Mouse (Mus musculus): ENCODE data around the gene A430005L14Rik.
"Not testable (repeated sequence)": the region's sequence is repeated elsewhere in the genome, so short reads cannot be mapped to it uniquely, and the experiment has no call there.

The A430005L14Rik gene

DNA sequence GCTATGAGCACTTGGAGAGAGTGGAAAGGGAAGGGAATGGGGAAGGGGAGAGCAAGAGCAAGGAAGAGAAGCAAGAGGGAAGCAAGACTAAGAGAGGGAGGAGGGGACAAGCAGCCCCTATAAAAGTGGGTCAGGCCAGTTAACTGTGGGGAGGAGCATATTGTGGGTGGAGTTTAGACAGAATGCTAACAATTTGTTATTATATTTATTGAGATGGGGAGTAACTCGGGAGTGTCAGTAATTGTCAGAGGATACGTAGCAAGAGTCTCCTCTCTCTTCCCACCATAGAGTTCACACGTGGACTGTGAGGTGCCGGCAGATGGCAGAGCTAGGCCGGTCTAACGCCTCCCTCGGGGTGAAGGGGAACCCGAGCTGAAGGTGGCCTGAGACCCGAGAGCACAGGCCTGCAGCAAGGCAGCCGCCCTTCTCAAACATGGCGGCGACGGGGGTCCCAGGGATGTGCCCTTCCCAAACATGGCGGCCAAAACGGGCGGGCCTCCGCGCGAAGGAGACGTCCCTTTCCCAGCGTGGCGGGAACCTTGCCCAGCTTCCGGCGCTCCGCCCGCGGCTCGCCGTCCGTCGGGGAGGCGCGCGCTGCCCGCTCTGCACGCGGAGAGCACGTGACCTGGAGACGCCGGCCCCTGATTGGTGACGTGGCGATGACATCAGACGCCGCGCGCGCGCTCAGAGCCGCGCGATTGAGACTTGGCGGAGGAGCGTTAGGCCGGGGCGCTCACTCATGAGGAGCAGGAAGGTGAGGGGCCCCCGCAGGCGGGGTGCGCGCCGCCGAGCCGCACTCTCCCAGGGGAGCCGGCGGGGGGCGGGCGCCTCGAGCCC lies at the start of gene A430005L14Rik:
TSS of gene A430005L14Rik (plus strand) at position 669 of the 837 bp plus-strand sequence.
- peak; percentile 96 for DNase-seq

- DNase-seq, result no peak
These were observed 49.5 kb upstream of the A430005L14Rik start for GRCm38 (mm10) chr4:153907573-153907972.

DNA sequence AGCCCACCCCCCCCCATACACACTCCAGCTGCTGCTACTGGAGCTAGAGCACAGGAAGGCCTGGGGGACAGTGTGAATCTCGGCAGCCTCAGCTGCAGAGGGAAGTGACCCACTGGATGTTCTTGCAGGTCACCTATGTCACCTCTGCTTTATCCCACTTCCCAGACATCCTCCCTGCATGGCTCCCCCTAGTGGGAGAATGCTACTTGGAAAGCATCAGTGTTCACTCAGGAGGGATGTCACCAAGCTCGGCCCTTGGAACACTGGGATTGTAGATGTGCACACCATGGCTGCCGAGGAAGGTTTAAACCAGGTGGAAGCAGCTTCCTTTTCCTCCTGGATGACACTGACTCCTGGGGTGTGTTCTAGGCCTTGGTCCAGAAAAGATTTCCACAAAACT lies 43.4 kb upstream of the A430005L14Rik start:
- DNase-seq, result no peak

DNA sequence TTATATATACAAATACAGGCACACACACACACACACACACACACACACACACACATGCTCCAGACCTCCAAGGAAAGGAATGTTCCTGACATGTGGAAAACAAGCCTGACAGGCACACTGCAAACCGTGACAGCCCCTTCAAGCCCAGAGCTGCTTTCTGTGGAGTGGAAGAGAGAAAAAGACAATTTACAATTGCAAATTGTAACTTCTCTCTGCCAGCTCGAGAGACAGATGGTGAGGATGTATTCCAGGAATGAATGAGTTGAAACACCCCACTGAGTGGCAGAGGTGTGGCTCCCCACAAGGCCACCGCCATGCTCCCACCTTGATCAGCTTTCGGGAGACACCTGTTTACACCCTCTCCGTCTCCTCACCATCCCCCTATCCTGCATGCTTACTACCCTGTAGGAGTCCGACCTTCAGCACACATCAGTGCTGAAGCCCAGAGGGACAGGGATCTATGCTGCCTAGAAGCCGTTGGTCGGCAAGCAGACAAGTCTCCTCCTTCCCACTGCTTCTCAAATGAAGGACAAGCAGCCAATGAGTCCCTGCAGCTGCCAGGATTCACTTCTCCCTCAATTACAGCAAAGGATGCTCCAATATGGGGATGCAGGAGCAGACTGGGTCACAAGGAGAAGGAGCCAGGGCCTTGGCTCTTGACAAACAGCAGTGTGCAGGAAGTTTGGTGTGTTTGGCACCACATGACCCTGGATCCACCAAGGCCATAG lies 39.1 kb upstream of the A430005L14Rik start:
- DNase-seq, result no peak

DNA sequence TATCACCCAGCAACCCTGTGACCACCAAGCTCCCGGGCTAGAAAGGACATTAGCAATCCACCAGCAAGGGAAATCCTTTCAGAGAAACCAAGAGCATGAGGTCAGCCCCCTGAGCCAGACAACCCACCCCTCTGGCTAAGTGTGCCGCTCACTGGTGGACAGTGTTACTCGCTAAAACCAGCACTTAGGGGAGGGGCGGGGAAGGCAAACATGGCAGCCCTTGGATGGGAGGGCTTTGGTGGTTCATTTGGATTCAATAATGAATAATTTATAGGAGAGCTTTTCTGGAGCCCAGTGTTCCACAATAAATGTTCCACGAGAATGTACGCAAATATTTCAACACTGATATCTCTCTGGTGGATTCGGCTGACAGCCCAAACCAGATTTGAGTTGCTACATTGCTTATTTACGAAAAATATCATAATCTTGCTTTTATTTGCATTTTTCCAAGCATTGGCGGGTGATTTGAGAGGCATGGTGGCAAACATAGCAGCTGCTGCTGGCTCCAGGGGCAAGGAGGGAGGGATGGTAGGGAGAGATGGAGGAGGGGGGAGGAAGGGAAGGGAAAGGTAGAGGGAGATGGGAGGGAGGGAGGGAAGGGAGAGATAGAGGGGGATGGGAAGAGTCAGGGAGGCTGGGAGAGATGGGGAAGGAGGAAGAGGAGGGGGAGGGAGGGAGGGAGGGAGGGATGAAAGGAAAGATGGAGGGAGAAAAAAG lies 36.4 kb upstream of the A430005L14Rik start:
- DNase-seq, result no peak

DNA sequence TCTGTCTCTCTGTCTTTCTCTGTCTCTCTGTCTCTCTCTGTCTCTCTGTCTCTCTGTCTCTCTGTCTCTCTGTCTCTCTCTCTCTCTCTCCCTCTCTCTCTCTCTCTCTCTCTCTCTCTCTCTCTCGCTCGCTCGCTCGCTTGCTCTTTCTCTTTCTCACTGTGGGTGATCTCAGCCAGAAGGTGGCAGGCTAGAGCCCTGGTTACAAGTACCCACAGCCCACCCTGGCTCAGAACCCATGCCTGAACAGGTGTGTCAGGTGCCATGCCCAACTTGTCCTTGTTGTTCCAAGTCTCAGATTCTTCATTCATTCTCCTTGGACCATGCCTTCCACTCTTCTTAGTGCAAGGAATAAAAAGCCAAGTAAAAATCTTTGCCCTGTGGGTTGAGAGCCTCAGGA lies 34.9 kb upstream of the A430005L14Rik start:
- not testable (repeated sequence) for DNase-seq

GRCm38 (mm10) chr4:153928772-153929299 lies 28.2 kb upstream of the A430005L14Rik start:
- DNase-seq, result no peak

DNA sequence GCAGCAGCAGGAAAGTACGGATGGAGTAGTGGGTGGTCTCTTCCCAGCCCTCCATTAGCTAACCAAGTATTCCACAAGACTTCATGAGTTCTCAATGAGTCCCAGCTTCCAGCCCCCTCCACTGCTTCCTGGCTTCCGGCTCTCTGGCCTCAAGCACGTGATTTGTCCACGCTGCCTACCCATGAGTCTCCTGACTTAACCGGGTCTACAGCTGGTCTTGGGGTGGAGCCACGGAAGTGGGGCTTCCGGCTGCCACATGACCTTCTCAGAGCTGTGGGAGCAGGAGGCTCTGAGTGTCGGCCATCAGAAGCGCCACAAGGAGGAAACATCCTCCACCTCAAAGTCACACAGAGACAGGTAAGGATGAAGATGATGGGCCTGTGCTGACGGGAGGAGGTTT lies 27.6 kb upstream of the A430005L14Rik start:
- DNase-seq, result no peak

- DNase-seq, result no peak
These were observed 27.1 kb upstream of the A430005L14Rik start for GRCm38 (mm10) chr4:153929921-153930320.

DNA sequence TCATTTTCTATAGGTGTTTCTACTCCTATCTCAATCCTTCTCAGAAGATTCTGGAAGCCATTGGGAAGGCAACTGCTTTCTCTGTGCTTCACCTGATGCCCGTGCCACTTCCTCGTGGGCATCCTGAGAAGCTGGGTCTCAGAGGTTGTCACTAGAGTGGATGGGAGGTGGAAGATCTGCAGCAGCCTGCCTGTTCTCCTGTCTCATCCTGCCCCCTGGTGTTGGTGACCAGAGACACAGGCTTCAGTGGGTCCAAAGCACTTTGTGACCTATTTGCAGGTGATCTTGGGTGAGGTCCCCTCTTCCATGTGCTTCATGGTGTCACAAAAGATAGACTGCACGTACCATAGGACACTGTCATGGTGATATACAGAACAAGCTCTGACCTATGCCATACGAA lies 13.8 kb upstream of the A430005L14Rik start:
- DNase-seq, result no peak

DNA sequence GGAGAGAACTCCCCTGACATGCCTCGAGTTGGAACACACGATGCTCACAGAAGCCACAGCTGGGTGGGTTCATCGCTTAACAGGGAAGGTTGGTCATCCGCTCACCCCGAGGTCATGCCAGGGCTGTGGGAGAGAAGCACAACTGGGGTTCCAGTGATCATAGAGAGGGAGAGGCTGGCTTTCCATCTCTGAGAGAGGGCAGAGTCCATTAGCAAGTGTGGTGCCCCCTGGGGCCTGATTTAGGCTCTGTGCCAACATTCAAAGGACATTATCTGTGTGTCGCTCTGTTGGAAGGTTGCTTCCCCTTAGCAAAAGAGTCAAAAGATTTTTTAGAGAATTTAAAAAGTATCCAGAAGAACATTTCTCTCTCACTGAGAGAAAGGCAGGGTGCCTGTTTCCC lies 12.8 kb upstream of the A430005L14Rik start:
- DNase-seq, result no peak

DNA sequence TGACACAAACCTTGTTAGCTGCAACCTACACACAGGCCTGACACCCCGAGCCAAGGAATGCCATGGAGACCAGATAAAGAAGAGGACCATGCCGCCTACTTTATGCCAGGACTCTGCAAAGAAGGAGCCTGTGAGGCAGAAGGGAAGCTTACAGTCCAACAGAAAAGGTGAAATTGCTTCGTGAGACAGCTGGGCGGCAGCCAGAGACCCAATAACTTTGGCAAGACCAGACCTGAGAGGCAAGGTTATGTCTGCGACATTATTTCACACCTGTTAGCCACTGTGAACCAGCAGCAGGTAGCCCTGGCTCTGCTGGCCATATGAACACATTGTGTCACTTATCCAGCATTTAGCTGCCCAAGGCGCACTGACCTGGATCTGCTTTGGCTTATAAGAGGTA lies 11.3 kb upstream of the A430005L14Rik start:
- DNase-seq, result no peak

GRCm38 (mm10) chr4:153950372-153950771 lies 6.7 kb upstream of the A430005L14Rik start:
- no peak for DNase-seq

GRCm38 (mm10) chr4:153951150-153951549 lies 5.9 kb upstream of the A430005L14Rik start:
- no peak for DNase-seq

DNA sequence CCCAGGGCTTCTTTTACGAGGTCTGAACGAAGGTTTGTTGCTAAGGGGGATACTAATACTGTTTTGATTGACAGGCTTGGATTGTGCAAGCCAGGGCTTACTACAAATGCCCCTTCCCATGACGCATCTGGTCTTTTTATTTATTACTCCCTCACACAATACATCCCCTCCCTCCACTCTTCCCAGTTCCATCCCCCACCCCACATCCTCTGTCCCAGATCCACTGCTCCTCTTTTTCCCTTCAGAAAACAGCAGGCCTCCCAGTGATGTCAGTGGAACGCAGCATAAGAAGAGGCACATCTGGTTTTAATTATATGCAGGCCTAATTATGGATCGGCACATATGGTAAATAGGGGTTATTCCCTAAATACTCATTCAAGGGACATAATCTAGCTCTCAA lies 5.3 kb upstream of the A430005L14Rik start:
- no peak for DNase-seq

DNA sequence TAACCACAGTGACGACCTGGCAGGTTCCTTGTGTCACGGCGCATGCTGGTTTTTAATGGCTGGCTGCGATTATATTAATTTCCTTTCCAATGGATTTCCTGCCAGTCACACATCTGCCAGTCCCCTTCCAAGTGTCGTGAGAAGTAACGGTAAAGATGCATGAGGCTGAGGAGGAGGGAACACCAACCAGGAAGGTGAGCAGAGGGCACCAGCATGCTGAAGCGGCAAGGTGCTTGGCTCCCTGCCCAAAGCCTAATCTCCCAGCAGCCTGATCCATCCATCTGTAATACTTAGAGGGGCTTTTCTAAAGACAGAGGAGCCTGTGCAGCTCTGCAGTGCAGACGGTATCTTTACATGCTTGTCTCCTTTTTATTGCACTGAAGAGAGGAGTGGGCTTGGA lies 1.4 kb upstream of the A430005L14Rik start:
- no peak for DNase-seq

DNA sequence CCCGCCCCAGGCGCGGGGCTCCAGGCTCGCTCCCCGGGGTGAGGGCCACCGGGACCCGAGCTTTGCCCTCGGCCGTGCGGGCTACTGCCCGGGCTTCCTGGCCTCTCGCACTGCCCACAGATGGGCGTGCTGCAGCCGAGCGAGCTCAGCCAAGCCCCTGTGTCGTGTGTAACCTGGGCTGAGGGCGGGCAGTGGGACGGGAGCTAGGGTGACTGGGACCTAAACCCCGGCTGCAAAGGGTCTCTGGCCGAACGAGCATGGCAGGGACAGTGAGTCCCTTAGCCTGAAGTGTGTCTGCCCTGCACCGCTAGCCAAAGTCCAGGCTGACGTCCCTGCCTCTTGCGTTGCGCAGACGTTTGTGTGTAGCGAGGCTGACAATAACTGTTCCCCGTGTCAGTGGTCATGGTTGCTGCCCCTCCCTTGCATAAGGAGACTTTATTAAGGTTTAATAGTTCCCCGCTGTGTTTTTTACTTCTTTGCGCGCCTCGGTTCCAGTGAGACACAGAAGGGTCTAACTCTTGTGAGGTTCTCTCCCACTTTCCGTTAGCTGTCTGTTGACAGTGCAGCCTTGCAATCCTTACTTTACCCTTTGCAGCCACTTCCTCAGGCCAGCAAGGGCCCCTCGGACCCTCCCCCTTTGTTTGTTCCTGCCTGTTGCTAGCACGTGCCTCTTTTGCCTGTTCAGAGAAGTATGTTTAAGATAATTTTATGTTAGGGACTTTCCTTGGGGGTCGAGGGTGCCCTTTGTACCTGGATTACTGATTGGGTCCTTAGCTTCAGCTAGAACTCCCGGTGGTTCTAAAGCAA lies 610 bp downstream of the A430005L14Rik start:
- DNase-seq, result peak; percentile 17 to 19

DNA sequence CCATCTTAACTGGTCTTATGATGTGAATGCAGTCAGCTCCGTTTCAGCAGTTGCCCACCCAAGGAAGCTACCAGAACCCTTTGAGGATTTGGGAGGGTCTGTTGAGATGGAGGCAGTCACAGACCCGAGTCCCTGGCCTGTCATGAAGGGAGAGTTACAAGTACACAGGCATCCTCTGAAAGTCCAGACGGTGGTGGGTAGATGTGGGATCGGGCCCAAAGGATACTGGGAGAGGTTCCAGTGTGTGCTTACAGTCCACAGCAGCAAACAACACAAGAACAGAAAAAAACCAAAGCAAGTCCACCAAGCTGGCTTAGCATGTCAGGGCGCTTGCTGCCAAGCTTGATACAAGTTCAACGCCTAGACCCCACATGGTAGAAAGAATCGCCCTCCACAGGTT lies 5.6 kb downstream of the A430005L14Rik start:
- no peak for DNase-seq

DNA sequence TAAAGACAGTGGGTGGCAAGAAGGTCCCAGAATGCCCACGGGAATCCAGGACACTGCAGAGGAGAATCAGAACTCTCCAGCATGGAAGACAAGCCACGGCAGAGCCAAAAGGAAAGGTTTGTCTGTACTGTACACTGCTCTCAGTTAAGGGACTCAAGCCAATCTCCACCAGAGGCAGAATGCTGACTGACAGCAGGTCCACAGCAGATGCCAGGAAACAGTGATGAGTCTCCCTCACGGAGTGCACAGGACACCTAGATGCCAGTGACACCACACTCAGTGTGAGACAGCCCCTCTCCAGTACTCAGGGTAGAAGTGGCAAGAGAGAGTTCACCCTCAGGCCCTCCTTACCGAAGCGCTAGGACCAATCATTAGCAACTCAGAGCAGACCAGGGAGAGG lies 9.6 kb downstream of the A430005L14Rik start:
- no peak for DNase-seq

- no peak for DNase-seq
These were observed 10.5 kb downstream of the A430005L14Rik start for GRCm38 (mm10) chr4:153967556-153967955.

DNA sequence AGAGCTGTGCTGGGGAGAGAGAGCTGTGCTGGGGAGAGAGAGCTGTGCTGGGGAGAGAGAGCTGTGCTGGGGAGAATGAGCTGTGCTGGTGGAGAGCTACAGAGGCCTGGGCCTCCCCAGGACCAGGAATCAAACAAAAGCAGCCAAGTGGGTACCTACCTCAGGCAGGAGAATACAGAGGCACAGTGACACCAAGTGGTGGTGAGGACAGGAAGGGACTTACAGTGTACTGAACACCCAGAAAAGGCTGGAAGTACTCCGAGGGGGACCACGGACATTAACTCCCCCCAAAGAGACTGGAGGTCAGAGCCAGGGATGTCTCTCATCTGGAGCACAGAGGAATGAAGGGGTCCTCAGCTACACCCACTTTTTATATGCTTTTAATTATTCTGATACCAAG lies 11.0 kb downstream of the A430005L14Rik start:
- DNase-seq, result no peak

Data from thymus, adult 18-20 months (tissue).